Mouse (Mus musculus): ENCODE data around the gene 1700109H08Rik.

DNA sequence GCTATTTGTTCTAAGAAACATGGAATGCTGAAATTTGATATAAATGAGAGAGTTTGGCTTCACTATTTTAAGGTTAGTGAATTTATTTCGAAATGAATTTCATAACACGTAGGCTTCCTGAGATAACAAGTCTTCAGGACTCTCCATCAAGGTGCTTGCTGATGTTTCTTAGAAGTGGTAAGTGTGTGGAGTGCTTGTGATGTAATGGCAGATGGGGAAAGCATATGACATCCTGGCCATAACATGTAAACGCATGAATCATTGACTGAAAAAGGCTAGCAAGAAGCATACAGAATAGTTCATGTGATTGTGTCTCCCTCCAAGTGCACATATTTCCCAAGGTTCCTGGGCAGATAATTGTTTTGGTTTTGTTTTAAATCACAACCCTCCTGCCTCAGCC, 29.4 kb downstream of the 1700109H08Rik start:
- TF ChIP-seq CTCF (IDR thresholded peaks at IDR 0.05) (no peak), POLR2A (IDR thresholded peaks at IDR 0.05; ENCODE audit: insufficient read depth, low read depth, low read length) (no peak)
